Mouse (Mus musculus): ENCODE data around the gene Tmem119. TPM values are rescaled to one million over a fixed set of nuclear protein-coding genes. Genes with fewer than 3 reads are reported as not detected.

The Tmem119 gene
- 10 to 100 TPM; 10.5 to 12.5 TPM for total RNA-seq (2021)
- long read RNA-seq, experiment 1, transcript Tmem119-201 (2 exons, 2,242 nt): major isoform, 30 of 34 reads
- long read RNA-seq, experiment 1, partial matches to known transcripts: 0 of 34 reads
- long read RNA-seq, experiment 1, other reads (novel, unspliced or antisense): 4 of 34 reads
- long read RNA-seq, experiment 2, transcript Tmem119-201 (2 exons, 2,242 nt): major isoform, 25 of 31 reads
- long read RNA-seq, experiment 2, partial matches to known transcripts: 0 of 31 reads
- long read RNA-seq, experiment 2, other reads (novel, unspliced or antisense): 5 of 31 reads

DNA sequence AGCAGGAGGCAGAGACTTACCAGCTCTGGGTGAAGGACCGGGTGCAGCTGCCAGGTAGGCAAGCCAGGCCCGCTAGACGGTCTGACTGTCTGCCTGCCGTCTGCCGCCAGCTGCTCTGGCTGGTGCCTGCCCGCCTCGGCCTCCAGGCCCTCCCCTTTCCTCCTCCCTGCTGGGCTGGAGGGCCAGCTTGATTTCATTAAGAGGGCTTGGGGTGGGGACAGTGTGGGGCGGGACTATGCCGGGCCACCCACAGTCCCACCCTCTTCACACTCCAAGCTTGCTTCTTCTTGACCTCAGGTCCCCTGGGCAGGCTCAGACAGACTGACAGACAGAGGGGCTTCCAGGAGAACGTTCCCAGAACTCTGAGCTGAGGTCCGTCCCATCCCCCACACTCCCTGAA lies at the start of gene Tmem119:
Tmem119 (minus strand) TSS at position 237 of the 400 bp plus-strand sequence.
- peak; percentile 69 to 71 for DNase-seq
- intact Hi-C loops (cut with DNase I): no loop called here

DNA sequence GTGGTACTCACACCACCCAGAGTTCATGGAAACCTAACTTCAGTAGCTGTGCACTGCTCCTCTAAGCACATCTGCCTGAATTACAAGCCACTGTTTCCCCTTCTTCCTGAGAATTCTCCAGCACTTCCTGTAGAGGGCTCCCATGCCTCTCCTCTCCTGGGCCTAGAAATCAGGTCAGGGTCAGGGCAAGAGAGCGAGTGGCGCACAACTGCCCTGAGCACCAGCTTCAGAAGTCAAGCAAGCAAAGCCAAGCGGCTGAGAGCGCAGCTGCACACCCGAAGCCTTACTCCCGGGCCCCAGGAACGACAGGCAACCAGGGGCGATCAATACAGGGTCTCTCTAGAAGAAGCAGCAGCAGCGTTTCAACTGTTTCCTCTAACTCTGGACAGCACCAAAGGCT lies 47.3 kb upstream of the Tmem119 start:
- intact Hi-C loops (cut with DNase I): no loop called here
- no peak for DNase-seq

DNA sequence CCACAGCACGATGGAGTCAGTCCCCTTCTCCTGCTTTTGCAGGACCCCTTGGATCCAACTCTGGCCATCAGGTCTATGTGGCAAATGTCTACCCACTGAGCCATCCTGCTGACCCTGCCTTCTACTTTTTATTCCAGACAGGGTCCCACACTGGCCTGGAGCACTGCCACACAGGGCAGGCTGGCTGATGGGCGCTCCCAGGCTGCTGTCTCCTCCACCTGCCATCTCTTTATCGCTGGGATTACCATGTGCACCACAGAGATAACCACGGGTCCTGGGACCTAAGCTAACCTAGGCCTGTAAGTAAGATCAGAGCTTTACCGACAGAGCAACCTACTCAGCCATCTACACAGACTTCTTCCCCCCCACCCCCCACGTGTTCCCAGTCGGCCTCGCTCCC lies 46.3 kb upstream of the Tmem119 start:
- DNase-seq: no peak
- intact Hi-C loops (cut with DNase I): no loop called here

DNA sequence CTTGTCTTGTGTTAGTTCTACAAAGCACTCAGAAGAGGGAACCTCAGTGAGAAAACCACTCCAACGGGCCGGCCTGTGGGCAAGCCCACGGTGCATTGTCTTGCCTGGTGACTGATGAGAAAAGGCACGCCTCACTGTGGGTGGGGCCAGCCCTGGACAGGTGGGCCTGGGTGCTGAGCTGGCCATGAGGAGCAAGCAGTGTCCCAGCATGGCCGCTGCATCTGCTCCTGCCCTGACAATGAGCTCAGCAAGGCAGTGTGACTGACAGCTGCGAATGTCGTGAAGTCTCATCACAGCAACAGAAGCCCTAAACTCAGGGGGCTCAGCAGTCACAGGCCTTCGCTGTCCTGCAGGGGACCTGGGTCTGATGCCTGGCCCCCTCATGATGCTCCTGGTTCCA lies 45.3 kb upstream of the Tmem119 start:
- intact Hi-C loops (cut with DNase I): no loop called here
- no peak for DNase-seq

DNA sequence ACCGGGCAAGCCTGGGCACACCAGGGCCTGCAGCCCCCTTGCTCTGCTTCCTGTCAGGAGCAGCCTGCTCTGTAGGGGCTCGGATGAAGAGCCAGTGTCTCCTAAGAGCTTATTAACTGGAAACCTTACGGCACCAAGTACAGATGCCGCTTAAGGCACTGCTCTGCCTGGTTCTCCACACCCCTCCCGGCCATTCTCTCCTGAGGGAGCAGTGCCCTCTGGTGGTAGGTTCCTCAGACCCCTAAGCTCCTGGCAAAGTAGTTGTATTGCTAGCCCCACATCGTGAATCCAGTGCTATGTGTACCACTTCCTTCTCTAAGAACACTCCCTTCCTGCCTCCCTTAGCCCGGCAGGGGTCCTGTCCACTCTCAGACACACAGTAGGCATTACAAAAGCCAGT lies 44.4 kb upstream of the Tmem119 start:
- peak; percentile 68 to 77 for DNase-seq
- intact Hi-C loops (cut with DNase I): no loop called here

DNA sequence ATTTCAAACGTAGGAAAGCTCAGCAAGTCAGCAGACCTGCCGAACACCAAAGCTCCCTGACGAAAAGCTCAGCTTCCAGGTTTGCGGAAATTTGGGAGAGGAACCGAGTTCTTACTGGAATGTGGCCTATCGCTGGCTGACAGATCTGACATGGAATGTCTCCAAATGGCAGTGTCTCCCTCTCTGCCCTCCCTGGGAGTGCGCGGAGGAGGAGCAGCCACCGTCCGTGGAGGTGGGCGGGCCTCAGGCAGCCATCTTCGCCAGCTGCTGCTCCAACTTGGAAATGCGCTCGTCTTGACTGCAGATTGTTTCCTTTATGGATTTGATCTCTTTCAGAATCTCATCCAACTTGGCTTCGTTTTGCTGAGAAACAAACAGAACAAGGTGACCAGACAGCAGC lies 43.8 kb upstream of the Tmem119 start:
- DNase-seq: no peak
- intact Hi-C loops (cut with DNase I): no loop called here

DNA sequence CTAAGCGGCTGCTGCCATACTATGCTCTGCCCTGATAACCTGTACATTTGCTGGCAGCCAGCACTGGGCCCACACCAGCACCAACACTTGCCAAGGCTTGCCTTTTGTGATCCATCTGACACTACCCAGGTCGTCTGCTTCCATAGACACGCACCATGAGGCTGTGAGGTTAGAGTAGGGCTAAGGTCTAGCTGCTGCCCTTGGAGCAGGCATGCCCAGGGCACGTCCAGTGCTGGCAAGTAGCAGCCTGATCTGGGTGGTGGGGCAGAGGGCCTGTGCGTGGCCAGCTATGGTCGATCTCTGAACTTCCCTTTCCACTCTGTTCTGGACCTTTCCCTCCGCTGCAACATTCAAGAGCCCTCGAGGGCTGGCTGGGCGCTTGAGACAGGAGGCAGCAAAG lies 42.6 kb upstream of the Tmem119 start:
- DNase-seq: no peak
- intact Hi-C loops (cut with DNase I): no loop called here

DNA sequence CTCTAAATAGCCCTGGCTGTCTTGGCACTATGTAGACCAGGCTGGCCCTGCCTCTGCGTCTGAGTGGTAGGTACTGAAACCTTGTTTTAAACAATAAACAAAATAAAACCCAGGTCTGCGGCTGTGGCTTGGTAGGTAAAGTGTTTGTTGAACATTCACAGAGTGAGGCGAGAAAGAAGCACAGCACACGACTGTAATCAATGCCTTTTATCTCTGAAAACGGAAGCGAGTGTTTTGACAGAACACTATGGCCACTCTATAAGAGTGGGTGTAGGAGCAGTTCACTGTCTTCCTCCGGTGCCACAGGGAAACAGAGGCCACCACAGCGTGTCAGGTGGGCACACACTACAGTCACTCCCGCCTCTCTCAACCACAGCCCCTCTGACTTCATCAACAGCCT lies 41.9 kb upstream of the Tmem119 start:
- intact Hi-C loops (cut with DNase I): no loop called here
- DNase-seq: no peak

DNA sequence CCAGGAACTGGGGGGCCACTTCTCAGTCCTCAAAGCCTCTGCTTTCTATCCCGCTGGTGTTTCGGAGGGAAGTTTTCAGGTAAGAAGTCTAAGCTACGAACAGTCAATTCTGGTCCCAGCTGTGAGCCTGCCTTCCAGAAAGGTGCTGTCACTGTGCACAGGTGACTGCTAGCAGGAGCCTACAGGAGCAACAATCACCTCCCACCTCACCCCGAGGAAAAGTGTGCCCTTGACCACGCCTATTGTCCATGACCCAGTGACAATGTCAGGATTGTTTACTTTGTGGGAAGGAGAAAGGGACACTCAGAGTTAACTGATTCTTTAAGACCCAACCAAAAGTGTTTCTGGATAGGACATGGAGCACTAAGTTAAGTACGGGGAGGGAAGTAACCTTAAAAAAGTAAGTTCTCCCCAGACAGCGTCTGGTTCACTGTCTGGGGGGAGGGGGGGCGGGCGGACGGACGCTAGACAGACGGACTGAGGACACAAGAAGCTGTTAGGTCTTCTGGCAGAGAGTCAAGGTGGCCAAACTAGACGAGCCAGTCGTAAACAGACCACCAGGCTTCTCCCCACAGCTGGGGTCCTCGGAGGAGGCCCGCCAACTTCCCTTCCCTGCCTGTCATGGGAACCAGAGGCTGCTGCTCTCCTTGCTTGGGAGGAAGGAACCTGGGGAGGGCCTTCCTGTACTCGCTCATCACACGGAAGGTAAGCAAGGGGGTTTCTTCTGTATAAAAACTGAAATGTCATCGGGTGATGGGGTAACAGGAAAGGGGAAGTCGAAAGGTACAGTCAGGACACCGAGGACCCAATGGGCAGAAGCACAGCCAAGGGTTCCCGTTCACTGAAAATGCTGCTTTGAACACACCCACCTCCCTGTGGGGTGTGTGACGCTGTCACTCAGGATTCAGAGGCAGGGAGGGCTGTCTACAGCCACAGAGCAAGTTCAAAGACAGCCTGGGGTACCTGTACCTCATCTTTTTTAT lies 41.2 kb upstream of the Tmem119 start:
- DNase-seq: no peak
- intact Hi-C loops (cut with DNase I): no loop called here

DNA sequence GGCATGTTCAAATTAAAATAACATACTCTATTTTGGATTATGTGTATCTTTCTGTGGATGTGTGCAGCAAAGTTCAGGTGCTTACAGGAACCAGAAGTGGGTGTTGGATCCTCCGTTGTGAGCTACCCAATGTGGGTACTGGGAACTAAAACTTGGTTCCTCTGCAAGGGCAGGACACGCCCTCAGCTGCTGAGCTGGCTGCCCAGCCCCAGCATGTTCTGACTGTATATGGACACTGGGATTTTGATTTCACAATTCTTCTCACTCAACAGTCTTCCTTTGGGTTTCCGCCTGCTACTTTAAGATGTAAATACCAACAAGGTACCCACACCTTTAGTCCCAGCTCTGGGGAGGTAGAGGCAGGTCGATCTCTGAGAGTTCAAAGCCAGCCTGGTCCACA lies 40.1 kb upstream of the Tmem119 start:
- no peak for DNase-seq
- intact Hi-C loops (cut with DNase I): no loop called here

DNA sequence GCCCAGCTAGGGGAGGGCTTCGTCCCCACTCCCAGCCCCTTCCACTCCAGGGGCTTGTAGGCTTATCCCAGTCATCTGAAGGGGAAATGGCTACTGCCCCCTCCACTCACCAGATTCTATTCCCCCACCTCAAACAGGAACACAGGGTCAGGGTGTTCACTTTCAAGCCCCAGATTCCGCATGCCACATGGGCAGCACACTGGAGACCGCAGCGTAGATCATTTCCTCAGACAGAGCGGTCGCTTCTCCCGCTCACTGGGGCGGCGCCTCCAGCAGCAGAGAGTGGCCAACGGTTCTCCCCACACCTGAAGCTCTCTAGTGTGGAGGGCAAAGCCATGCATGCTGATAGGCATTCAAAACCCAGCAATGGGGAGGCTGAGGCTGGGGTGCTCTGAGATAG lies 36.6 kb upstream of the Tmem119 start:
- intact Hi-C loops (cut with DNase I): no loop called here

DNA sequence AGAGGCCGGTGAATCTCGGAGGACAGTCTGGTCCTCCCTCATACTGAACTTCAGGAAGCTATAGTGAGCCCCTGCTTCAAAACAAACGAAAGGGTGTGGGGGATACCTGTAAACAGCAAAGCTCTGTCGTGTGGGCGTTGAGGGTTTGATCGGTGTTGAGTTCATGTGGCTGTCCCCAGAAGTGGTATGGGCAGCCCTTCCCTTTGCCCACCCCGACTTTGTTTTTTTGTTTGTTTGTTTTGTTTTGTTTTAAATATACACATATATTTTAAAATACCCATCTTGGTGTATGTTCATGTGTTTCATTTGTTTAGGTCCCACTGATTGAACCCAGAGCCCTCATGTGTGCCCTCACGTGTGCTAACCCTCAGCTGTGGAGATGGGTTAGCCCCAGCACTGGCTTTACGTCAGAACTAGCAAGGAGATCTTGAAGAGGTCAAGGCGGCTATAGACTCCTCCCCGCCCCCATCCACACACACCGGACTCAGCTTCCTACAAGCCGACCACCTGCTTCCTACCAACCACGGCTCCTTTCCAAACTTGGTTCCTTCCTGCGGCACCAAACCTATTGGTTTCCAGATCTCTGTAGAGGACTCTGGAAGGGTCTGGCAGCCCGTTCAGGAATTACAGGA lies 33.1 kb upstream of the Tmem119 start:
- intact Hi-C loops (cut with DNase I): no loop called here
- DNase-seq: no peak

More for the DNA sequence above, 36.6 kb upstream of the Tmem119 start:
- no peak for DNase-seq

DNA sequence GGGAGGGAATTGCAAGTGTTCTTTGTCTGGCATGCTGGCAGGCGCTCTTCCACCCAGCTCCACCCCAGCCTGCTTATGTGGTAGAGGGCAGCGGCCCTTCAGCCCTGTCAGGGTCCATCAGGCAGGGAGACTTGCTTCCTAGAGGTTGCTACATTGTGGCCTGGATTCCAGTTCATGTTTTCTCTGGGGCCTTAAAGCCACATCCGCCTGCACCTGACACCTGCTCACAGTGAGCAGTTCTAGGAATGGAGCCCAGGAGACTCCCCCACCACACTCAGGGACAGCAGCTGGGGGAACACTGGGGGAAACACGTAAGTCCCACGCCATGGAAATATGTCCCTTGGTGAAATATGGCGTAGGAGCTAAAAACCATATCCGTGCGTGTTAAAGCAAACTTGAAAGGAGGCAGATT lies 32.2 kb upstream of the Tmem119 start, which contains the start of gene Selplg:
Selplg (minus strand) TSS at position 155 of the 412 bp plus-strand sequence.
- intact Hi-C loops (cut with DNase I): no loop called here
- no peak for DNase-seq

DNA sequence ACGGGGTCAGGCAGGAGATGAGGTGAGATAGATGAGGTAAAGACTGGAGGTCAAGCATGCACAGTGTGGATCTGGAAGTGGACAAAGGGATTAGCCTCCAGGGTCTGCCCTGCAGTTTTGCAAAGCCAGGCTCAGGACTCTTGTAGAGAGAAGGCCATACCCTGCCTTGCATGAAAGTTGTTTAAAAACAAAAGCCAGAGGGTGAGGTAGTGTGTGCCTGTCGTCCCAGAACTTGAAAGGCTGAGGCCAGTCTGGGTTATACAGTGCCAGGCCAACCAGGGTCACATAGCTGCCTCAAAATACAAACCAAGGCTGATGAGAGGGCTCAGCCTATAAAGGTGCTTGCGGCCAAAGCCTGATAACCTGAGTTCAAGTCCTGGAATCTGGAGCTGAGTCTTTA lies 31.4 kb upstream of the Tmem119 start:
- DNase-seq: no peak
- intact Hi-C loops (cut with DNase I): no loop called here

DNA sequence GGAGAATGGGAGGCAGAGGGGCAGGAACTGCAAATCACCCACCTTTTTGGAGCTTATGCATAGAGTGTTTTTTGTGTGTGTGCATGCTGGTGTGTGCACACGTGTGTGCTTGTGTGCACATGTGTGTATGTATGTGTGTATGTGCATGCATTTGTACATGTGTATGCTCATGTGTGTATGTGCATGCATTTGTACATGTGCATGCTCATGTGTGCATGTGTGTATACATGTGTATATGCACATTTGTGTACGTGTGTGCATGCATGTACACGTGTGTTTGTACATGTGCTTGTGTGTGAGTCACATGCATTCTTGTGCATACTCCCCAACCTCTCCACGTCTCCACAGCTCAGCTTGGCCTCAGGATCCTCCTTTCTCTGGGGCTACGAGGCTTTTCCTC lies 30.5 kb upstream of the Tmem119 start:
- no peak for DNase-seq
- intact Hi-C loops (cut with DNase I): no loop called here

DNA sequence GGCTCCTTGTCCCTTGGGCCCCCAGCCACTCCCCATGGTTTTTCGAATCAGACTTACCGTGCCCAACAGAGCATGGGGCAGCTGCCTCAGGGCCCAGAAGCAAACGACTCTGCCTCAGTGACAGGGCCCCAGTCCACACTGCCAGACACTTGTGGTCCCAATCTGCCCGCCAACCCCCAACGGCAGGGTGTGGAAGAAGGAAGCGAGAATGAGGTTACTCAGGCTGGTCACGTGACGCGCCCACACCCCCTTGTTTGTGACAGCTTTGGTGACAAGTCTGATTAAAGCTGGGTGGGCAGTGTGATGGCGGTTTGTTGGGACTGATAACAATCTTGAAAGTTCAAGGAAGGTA lies 30.0 kb upstream of the Tmem119 start:
- intact Hi-C loops (cut with DNase I): no loop called here
- DNase-seq: peak; percentile 42 to 43

DNA sequence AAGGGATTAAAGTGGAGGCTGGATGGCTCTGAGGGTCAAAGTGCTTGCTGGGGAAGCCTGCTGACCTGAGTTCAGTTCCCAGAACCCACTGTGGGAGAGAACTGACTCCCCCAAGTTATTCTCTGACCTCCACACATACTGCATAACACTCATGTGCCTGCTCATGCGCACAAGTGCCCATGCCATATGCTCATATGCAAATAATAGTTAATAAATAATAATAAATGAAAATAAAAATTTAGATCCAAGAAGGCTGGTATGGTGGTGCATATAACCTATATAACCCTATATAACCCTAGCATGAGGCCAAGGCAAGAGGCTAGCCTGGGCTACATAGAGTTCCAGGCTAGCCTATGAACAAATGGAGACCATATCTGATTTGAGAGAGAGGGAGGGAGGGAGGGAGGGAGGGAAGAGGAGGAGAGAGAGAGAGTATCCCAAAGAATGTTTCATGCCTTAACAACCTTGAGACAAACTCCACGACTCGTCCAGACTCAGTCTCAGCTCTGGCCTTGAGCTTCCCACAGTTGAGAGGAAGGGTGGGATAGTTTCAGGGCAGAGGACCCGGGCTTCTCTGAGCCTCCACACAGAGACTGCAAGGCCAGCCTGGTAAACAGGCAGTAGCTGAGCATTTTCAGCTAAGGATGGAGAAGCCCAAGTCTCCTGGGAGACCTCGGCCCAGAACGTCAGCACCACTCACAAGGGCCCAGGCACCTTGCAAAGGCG lies 29.4 kb upstream of the Tmem119 start:
- no peak for DNase-seq
- intact Hi-C loops (cut with DNase I): no loop called here

DNA sequence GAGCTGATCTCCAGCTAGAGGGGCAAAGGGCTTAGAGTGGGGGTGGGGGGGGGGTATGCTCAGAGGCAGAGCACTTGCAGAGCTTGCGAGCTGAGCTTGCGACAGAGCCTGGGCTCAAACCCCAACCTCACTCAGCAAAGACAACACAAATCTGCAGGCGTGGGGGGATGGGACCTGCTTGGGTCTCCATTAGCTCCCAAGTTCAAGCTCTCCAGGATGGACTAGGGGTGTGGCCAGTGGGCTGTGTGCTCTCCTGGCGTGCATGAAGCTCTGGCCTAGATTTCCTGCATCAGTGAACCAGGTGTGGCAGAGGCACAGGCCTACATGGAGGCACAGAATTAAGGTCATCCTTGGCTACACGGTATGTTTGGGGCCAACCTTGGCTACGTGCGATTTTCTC lies 28.2 kb upstream of the Tmem119 start:
- no peak for DNase-seq
- intact Hi-C loops (cut with DNase I): no loop called here

DNA sequence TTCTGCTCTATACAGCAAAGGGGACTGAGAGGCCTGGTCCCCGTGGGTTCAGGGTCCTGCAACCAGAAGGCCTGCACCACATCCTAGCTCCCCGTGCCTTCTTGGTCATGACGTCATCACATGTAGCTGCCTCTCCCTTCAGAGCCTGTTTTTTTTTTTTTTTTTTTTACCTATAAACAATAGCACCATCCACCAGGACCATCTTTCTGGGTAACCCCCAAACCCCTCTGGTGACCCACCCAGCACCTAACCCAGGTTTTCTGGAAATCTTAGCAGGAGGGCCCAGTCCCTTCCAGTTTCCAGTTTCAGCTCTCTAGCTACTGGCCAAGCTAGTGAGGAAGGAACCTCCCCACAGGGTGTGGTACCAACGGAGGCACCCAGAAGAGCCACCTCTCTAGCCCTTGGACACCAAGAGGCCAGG lies 27.7 kb upstream of the Tmem119 start:
- intact Hi-C loops (cut with DNase I): no loop called here
- DNase-seq: no peak

DNA sequence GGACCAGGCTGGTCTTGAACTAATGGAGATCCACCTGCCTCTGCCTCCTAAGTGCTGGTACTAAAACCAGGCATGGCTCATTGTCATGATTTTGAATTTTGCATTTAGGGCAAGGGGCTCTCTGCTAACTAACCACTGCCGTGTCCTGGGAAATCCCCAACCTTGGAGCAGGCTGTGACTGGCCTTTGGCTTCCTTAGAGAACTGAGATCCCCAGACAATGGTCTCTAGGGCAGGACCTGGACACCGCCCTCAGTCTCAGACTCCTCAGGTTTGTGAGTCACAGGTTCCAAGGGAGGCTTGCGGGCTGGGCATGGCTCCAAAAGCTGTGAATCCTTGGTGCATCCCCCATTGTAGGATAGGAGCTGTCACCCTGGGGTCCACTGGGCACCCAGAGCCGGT lies 26.3 kb upstream of the Tmem119 start:
- DNase-seq: no peak
- intact Hi-C loops (cut with DNase I): no loop called here

DNA sequence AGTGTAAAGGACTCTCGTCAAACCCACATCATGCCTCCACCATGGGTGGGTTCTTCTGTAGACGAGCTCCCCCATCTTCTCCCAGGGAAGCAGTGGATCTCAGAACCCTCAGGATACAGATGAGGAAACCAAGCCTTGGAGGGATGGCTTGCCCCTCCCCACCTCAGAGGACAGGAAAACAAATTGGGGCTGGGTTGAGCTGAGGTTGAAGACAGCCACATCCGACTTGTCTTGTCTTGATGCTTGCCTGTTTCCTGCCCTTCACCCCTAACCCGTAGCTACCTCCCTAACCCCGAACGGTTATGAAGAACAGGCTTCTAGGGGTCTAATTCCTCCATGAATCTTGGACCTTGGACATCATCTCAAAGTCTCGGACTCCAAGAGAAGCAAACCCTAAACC lies 25.2 kb upstream of the Tmem119 start:
- intact Hi-C loops (cut with DNase I): no loop called here

More for the DNA sequence above, 25.2 kb upstream of the Tmem119 start:
- DNase-seq: no peak
